Mouse (Mus musculus) heart, adult 2 months (tissue): ENCODE data around the gene Nanos3.

ENCODE experiments used
- CTCF ChIP-seq: fragments of 200-600 bp; IDR thresholded peaks from 2 replicates; pipeline ENCODE4 v1.8.1; 2022; ENCODE audit warnings: antibody characterized with exemption, mild to moderate bottlenecking, moderate library complexity
- EP300 ChIP-seq: fragments of 200-500 bp; IDR thresholded peaks from 2 replicates; pipeline ENCODE4 v1.6.1; 2011; ENCODE audit warnings: low read depth, low read length, control low read depth; ENCODE audit not compliant: insufficient read depth

DNA sequence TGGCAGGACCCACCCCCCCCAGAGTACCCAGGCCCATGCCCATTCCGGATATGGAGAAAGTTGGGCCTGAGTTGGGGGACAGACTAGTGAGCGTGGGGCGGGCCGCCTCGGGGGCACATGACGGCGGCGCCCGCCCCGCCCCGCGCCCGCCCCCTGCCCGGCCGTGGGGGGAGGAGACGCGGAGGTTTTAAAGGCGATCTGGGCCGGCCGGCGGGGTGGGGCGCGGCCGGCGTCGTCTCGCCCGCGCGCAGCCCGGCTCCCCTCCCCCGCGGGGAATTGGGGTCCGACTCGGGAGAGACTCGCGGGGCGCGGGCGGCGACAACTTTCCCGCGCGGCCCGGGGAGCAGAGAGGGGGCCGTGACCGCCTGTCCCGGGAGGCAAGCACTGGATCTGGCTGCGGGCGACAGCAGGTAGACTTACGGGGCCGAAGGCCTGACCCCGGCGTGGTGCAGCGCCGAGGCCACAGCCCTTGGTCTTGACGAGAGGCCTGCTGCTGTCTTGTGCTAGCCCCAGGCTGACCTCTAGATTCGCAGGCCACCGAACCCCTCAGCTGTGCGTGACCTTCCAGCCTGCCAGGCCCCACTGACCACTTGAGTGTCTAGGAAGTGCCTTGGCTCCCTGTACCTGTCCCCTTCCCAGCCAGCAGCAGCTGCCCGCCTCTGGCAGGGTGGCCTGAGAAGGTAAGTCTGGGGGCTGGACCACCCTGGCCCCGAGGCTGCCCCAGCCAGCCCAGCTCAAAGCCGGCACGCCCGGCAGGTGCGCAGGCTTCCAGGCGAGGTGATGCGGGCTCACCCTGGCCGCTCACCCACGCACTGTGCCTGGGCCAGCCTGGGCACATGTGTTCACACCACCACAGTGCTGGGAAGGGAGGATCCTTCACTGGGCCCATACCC is 15.9 kb upstream of the Nanos3 start:
- TF ChIP-seq CTCF (no peak), EP300 (no peak)
